Mouse (Mus musculus) heart, postnatal 4 days (tissue): ENCODE data around the gene Zfp60. TPM values are rescaled to one million over a fixed set of nuclear protein-coding genes. Genes with fewer than 3 reads are reported as not detected.

Experiments used
- DNase-seq: peaks from one replicate; pipeline ENCODE4 v3.0.0; 2021
- total RNA-seq, 2 experiments: library from RNA; stranded (reverse); gene quantifications; 2 replicates each; pipeline ENCODE4 v1.2.3; 2021

Gene Zfp60
- total RNA-seq, 2 experiments from 2014 or later, result 9.1 to 11.5 TPM

DNA sequence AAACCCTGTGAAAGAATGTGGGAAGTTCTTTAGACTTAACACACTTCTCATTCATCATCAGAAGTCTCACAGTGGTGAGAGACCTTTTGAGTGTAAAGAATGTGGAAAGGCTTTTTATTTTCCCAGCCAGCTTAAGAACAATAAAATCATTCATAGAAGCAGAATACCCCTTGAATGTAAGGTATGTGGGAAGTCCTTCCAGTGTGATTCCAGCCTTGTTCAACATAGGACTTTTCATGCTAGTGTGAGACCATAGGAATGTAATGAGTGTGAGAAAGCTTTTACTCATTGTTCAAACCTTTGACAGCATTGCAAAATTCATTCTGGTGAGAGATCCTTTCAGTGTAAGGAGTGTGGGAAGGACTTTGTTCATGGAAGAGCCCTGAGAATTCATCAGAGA, 63.4 kb downstream of the Zfp60 start:
- no peak for DNase-seq

DNA sequence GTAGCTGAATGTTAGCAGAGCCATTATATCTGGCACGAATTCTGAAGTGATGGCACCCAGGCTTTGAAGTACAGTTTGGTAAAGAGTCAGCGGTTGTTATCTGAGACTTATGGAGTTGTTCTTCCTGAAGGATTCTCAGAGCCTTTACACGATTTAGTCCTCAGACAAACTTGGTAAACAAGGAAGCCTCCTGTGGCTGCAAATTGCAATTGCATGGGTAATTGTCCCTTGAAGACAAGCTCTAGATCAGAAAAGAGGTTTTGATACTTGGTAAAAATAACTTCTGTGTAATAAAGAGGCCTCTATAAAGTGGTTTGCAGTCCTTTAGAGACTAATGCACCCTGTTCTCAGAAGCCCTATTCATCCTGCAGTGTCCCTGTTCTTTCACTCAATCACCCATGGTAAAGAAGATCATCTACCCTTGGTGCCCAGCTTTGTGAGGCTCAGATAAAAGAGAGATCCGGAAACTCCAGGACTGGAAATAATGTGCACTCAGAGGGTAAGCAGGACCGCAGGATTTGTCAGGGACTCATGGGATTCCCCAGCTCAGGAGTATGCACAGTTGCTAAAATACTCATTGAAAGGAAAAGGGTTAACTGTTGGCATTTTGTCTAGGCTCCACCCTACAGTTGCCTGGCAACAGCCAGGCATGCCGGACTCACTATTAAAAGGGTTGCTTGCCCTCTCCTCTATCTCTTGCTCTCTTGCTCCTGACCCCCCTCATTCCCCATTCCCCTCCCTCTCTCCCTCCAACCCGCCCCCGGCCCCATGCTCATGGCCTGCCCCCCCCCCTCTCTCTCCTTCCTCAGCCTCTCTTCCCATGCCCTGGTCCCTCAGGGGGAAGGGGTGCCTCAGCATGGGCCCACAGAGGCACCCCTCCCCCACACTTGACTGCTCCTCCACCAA, 67.0 kb downstream of the Zfp60 start:
- DNase-seq, result no peak

DNA sequence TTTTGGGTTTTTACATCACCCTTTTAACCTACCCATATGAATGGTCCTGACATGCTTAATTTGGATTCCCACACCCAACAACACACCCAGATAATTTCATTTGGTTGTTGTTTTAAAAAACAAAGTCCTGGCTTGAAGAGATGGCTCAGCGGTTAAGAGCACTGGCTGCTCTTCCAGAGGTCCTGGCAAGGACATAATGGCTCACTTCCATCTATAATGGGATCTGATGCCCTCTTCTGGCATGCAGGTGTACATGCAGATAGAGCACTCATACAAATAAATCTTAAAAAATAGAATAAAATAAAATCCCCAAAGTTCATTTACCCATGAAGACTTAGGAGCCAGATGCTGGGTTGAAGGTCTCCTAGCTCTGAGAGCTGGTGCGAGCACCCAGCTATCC, 69.9 kb downstream of the Zfp60 start:
- DNase-seq, result no peak

DNA sequence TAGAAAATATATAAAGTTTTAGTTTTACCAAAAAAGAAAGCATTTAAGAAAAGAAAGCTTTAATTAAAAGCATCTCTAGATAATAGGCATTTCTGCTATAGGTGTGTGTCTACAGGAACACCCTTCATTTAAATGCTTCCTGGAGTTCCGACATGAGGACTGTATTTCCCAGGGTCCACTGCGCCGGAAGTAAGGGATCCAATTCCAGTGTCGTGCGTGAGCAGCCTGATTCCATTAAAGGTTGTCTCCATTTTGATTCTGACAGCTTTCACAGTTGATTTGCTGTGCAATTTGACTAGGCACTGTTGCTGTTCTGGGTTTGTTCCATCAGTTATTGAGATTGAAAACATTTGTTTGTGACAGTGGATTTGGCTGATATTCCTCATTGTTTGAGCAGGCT, 71.8 kb downstream of the Zfp60 start:
- no peak for DNase-seq

Other genes starting within 250 kb of the Zfp60 start
- 10 to 100 TPM; 14.4 to 15.5 TPM for gene Sertad1, start 244.5 kb upstream of the Zfp60 start, total RNA-seq
- gene Prx, start 232.1 kb upstream of the Zfp60 start, total RNA-seq, result 1 to 10 TPM; 4.1 to 5.9 TPM
- 1 to 10 TPM in 1 of 2 experiments, under 1 TPM in 1; 0.83 to 1.0 TPM for gene Hipk4, start 208.1 kb upstream of the Zfp60 start, total RNA-seq
- 10 to 100 TPM; 28.9 to 32.4 TPM for gene Pld3, start 178.2 kb upstream of the Zfp60 start, total RNA-seq
- gene 2310022A10Rik, start 178.2 kb upstream of the Zfp60 start, total RNA-seq, result 10 to 100 TPM; 54.9 to 58.4 TPM
- gene Akt2, start 139.8 kb upstream of the Zfp60 start, total RNA-seq, result 100 to 1,000 TPM; 158 to 164 TPM
- gene Ttc9b, start 77.5 kb upstream of the Zfp60 start, total RNA-seq, result not detected
- 10 to 100 TPM; 16.7 TPM for gene Map3k10, start 56.8 kb upstream of the Zfp60 start, total RNA-seq
- gene Zfp607b, start 42.0 kb upstream of the Zfp60 start, total RNA-seq, result under 1 TPM; 0.70 to 0.81 TPM
- 1 to 10 TPM; 5.7 to 6.4 TPM for gene Zfp626, start 75.8 kb downstream of the Zfp60 start, total RNA-seq
- gene Zfp59, start 107.2 kb downstream of the Zfp60 start, total RNA-seq, result 1 to 10 TPM; 2.3 to 3.0 TPM
- 1 to 10 TPM; 2.8 to 3.6 TPM for gene Zfp607a, start 126.1 kb downstream of the Zfp60 start, total RNA-seq
- 1 to 10 TPM; 6.9 to 7.7 TPM for gene Zfp974, start 198.1 kb downstream of the Zfp60 start, total RNA-seq
- gene Zfp780b, start 247.8 kb downstream of the Zfp60 start, total RNA-seq, result 1 to 10 TPM; 7.4 to 8.7 TPM